Mouse (Mus musculus) ES-E14 (cell line): Measurements from ENCODE around the gene Etv6. TPM values are rescaled to one million over a fixed set of nuclear protein-coding genes. Genes with fewer than 3 reads are reported as not detected.

Experiments used
- DNase-seq: peaks from one replicate; pipeline ENCODE4 v3.0.0-alpha.2; 2013; ENCODE audit warnings: low read depth, low spot score
- H3K27ac ChIP-seq: 2 replicates; pipeline ENCODE4 v1.5.1; 2012; ENCODE audit warnings: low read depth, mild to moderate bottlenecking, low read length, moderate library complexity, mixed read lengths; ENCODE audit not compliant: poor library complexity, insufficient read depth, severe bottlenecking
- H3K36me3 ChIP-seq: 2 replicates; pipeline ENCODE4 v1.6.1; 2012; ENCODE audit warnings: mild to moderate bottlenecking, low read length, moderate library complexity, mixed read lengths; ENCODE audit not compliant: control insufficient read depth, poor library complexity, insufficient read depth, severe bottlenecking
- H3K4me1 ChIP-seq, 2 experiments: fragments of 150-350 bp in 1 of 2; sonication (generic) in 1 of 2; 2 replicates each; pipeline ENCODE4 v1.6.1; 2012; ENCODE audit warnings: low read length in 2 of 2, mild to moderate bottlenecking in 1 of 2, mixed read lengths in 1 of 2; ENCODE audit not compliant: control insufficient read depth in 2 of 2, insufficient read depth in 2 of 2, poor library complexity in 1 of 2
- H3K4me3 ChIP-seq, 2 experiments: fragments of 150-350 bp in 1 of 2; sonication (generic) in 1 of 2; 2 replicates each; pipeline ENCODE4 v1.5.1; 2012; ENCODE audit warnings: low read length in 2 of 2, low read depth in 1 of 2, mild to moderate bottlenecking in 1 of 2, mixed read lengths in 1 of 2; ENCODE audit not compliant: insufficient read depth in 1 of 2, poor library complexity in 1 of 2, severe bottlenecking in 1 of 2
- H3K9ac ChIP-seq: 2 replicates; pipeline ENCODE4 v1.6.1; 2012; ENCODE audit warnings: low read depth, mild to moderate bottlenecking, low read length, mixed read lengths; ENCODE audit not compliant: poor library complexity, insufficient read depth, severe bottlenecking
- H3K9me3 ChIP-seq: fragments of 150-350 bp; sonication (generic); 2 replicates; pipeline ENCODE4 v1.6.1; 2012; ENCODE audit warnings: low read depth, mild to moderate bottlenecking, low read length; ENCODE audit not compliant: control insufficient read depth, insufficient read depth
- CHD2 ChIP-seq: IDR thresholded peaks from 2 replicates; pipeline ENCODE4 v1.6.1; 2014; ENCODE audit warnings: mild to moderate bottlenecking, low read depth, low read length, inconsistent platforms
- HCFC1 ChIP-seq: IDR thresholded peaks from 2 replicates; pipeline ENCODE4 v1.6.1; 2012; ENCODE audit warnings: low read length, inconsistent platforms, borderline replicate concordance; ENCODE audit not compliant: insufficient read depth
- MAFK ChIP-seq: IDR thresholded peaks from 2 replicates; pipeline ENCODE4 v1.6.1; 2014; ENCODE audit warnings: mild to moderate bottlenecking, low read depth, low read length, inconsistent platforms; ENCODE audit not compliant: insufficient read depth
- ZC3H11A ChIP-seq: IDR thresholded peaks from 2 replicates; pipeline ENCODE4 v1.6.1; 2012; ENCODE audit warnings: low read depth, mild to moderate bottlenecking, inconsistent platforms, low read length, borderline replicate concordance
- ZNF384 ChIP-seq: IDR thresholded peaks from 2 replicates; pipeline ENCODE4 v1.6.1; 2012; ENCODE audit warnings: low read depth, low read length, inconsistent platforms
- in situ Hi-C, 2 experiments: fragments of 600-800 bp; cut with MboI; formaldehyde crosslinking; loops; one replicate each; pipeline ENCODE4 v1.15.1; 2025; ENCODE audit warnings: low sequenced_read_pairs in 2 of 2, inconsistent platforms in 1 of 2; ENCODE audit not compliant: unreplicated experiment in 2 of 2
- total RNA-seq: library from RNA; depleted of rRNA; stranded (reverse); fragments of 300-350 nt; gene quantifications from 2 replicates; pipeline ENCODE4 v1.2.3, GENCODE M21; 2012

Gene Etv6
- total RNA-seq, 1 experiment, result 11.8 TPM

DNA sequence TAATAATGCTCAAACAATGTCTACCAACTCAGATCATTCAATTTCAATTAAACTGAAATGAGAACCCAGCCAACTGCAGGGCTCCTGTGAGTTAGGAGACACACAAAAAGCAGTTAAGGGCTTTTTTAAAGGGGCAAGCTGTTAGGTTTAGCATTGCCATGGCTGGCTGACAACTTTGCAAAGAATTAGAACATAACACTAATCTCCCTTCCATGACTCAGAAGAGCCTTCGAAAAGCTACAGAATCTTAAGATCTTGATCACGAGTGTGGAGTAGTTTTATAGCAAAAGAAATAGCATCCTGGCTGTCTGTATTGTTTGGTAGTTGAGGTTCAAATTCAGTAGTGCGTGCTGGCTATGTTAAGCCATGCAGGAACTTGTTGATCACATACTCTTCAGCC is 182.9 kb downstream of the Etv6 start:
- H3K27ac ChIP-seq, result no peak overlapping the region
- no peak overlapping the region for H3K4me3 ChIP-seq
- no peaks in the 10 kb centered on the region for H3K36me3 ChIP-seq
- peaks cover 7 to 8% of the 10 kb centered on the region in 2 experiments for H3K4me1 ChIP-seq
- DNase-seq, result no peak
- in situ Hi-C loops, result no loop called here
- no peaks in the 10 kb centered on the region for H3K9me3 ChIP-seq
- TF ChIP-seq ZC3H11A (no peak), HCFC1 (no peak), MAFK (no peak), CHD2 (no peak), ZNF384 (no peak)
- H3K9ac ChIP-seq, result no peak overlapping the region

DNA sequence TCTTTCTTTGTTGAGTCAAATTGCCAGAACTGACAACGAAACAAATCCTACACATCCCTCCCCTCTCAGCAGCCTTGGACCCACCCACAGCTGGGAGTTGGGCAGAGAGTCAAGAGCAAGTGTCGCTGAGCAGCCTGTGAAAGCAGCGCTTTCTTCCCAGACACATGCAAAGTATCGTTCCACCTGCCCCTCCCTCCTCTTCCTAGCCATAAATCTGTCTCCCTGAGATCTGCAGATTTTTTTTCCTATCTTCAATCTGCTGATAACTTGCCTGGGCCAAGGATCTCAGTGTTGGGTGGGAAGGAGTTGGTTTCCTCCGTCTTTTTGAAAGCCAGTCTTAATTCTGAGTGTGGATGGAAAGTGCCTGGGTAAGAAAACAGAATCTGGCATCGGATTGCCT is 183.9 kb downstream of the Etv6 start:
- no peak for TF ChIP-seq ZC3H11A
- TF ChIP-seq CHD2, result no peak
- no peak for TF ChIP-seq MAFK
- TF ChIP-seq ZNF384, result no peak
- no peak for TF ChIP-seq HCFC1
- H3K27ac ChIP-seq, result no peak overlapping the region
- H3K36me3 ChIP-seq, result no peaks in the 10 kb centered on the region; the same call in 1 of the 2 replicates
- H3K9ac ChIP-seq, result no peak overlapping the region
- H3K4me1 ChIP-seq, result peaks cover 7 to 8% of the 10 kb centered on the region in 2 experiments
- H3K9me3 ChIP-seq, result no peaks in the 10 kb centered on the region
- in situ Hi-C loops, result no loop called here
- DNase-seq, result no peak
- no peak overlapping the region for H3K4me3 ChIP-seq

DNA sequence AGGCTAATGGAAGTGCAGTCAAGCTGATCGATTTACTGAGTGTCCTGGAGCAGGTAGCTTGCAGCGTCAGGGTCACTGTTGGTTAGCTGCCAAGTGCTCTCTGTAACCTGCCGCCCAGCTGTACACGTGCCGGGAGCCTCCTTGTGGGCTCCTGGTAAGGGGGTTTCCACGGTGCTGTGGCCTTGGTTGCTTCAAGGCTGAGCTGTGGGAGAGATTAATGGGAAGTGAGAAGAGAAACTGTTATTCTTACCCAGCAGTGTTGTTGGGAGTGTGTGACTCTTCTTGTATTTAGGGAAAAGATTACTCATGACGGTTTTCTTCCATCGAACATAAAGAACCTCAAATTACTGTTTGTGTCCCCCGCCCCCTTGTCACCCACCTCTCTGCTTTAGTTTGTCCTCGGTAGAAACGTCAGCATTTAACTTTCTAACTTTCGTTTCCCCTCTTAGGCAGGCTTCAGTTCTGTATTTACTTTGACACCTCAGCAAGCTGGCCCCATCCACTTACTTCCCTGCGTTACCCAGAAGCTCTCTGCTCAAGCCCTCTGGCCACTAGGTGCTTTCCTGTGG is 184.8 kb downstream of the Etv6 start:
- in situ Hi-C loops, result no loop called here
- DNase-seq, result no peak
- H3K4me1 ChIP-seq, result peaks cover 7 to 8% of the 10 kb centered on the region in 2 experiments
- TF ChIP-seq MAFK, result no peak
- no peak for TF ChIP-seq HCFC1
- no peak for TF ChIP-seq ZC3H11A
- TF ChIP-seq ZNF384, result no peak
- TF ChIP-seq CHD2, result no peak
- H3K36me3 ChIP-seq, result peaks cover 3% of the 10 kb centered on the region; the same call in 1 of the 2 replicates
- no peak overlapping the region for H3K9ac ChIP-seq
- no peak overlapping the region for H3K27ac ChIP-seq
- no peaks in the 10 kb centered on the region for H3K9me3 ChIP-seq
- H3K4me3 ChIP-seq, result no peak overlapping the region

DNA sequence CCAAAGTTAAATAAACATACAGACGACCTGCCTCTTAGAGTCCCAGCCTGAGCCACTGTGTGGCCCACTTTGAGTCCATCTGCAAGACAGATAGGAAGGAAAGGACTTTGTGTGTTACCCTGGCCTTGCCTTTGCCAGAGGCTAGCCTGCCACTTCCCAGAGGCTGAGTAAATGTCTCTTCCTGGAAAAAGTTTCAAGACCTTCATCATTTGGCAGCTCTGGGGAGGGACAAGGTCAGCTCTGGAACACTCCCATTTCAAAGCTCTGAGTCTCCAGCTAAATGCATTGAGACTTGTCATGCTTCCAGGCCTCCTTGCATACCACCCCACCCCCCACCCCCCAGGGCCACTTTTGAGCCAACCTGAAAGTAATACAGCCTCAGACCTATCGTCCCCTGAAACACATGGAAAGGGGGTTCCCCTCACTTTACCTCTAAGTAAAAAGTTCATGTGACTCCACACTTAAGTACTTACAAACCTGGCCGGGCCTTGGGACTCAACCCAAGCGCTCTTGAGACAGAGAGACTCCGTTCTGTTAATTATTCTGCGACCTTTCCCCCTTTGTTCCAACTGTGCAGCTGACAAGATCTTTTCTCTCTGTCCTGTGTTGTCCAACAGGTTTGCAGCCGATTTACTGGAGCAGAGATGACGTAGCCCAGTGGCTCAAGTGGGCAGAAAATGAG is 186.9 kb downstream of the Etv6 start:
- Histone ChIP-seq H3K4me1 (peaks cover 7 to 8% of the 10 kb centered on the region in 2 experiments), H3K36me3 (peaks cover 3% of the 10 kb centered on the region; the same call in 1 of the 2 replicates), H3K9ac (no peak overlapping the region), H3K4me3 (no peak overlapping the region), H3K27ac (no peak overlapping the region), H3K9me3 (no peaks in the 10 kb centered on the region)
- in situ Hi-C loops, result no loop called here
- no peak for DNase-seq
- TF ChIP-seq CHD2 (no peak), ZC3H11A (no peak), ZNF384 (no peak), HCFC1 (no peak), MAFK (no peak)
